Mouse (Mus musculus) limb, embryonic 12.5 days (tissue): ENCODE data around the gene Tceanc. TPM values are rescaled to one million over a fixed set of nuclear protein-coding genes. Genes with fewer than 3 reads are reported as not detected.

Source experiments
- ATAC-seq: fragments of 200-750 bp; cut with Nextera tagmentation; 2 replicates; pipeline ENCODE4 v1.8.0; 2017; ENCODE audit warnings: low read depth, moderate TSS enrichment; ENCODE audit not compliant: insufficient number of reproducible peaks, insufficient read depth, low FRiP score, low TSS enrichment
- H3K27ac ChIP-seq: fragments of 300-500 bp; sonication (generic); 2 replicates; pipeline ENCODE4 v1.5.1; 2016; ENCODE audit warnings: mild to moderate bottlenecking, moderate library complexity
- H3K27me3 ChIP-seq: fragments of 300-500 bp; sonication (generic); 2 replicates; pipeline ENCODE4 v1.6.1; 2016; ENCODE audit warnings: mild to moderate bottlenecking, moderate library complexity
- H3K36me3 ChIP-seq: fragments of 300-500 bp; sonication (generic); 2 replicates; pipeline ENCODE4 v1.6.1; 2016; ENCODE audit warnings: mild to moderate bottlenecking, moderate library complexity
- H3K4me1 ChIP-seq: fragments of 300-500 bp; sonication (generic); replicated peaks from 2 replicates; pipeline ENCODE4 v1.6.1; 2016
- H3K4me2 ChIP-seq: fragments of 300-500 bp; sonication (generic); 2 replicates; pipeline ENCODE4 v1.6.1; 2016; ENCODE audit warnings: mild to moderate bottlenecking, moderate library complexity
- H3K4me3 ChIP-seq: fragments of 300-500 bp; sonication (generic); replicated peaks from 2 replicates; pipeline ENCODE4 v1.5.1; 2016; ENCODE audit warnings: mild to moderate bottlenecking
- H3K9ac ChIP-seq: fragments of 300-500 bp; sonication (generic); replicated peaks from 2 replicates; pipeline ENCODE4 v1.6.1; 2016; ENCODE audit warnings: mild to moderate bottlenecking, moderate library complexity
- H3K9me3 ChIP-seq: fragments of 300-500 bp; sonication (generic); 2 replicates; pipeline ENCODE4 v1.6.1; 2016; ENCODE audit warnings: mild to moderate bottlenecking, moderate library complexity
- WGBS: fragments of 180-500 bp; shearing (Covaris S2); methylation state at CpG from one replicate; pipeline ENCODE4 v1.1.7; 2016; 5-methylcytosine and 5-hydroxymethylcytosine counted together
- polyA plus RNA-seq: library from polyadenylated mRNA; unstranded; fragments of >200 nt; fragmentation: Nextera tagmentation; extraction: Ambion mirVana; gene quantifications from 2 replicates; pipeline ENCODE4 v1.2.1, GENCODE M21; 2016

Gene Tceanc
- polyA plus RNA-seq = 13.9 and 14.0 TPM in 2 replicates

- Histone ChIP-seq H3K36me3 (no peaks in the 10 kb centered on the region), H3K4me3 (no peak within 1 kb of the TSS), H3K4me2 (no peak within 1 kb of the TSS), H3K27ac (no peak within 1 kb of the TSS), H3K4me1 (no peaks in the 10 kb centered on the region; the same call in 1 of the 2 replicates), H3K27me3 (peaks cover 38% of the 10 kb centered on the region), H3K9me3 (no peaks in the 10 kb centered on the region), H3K9ac (no peak within 1 kb of the TSS)
- 66% methylated on average over 16 of the region's 16 CpGs for WGBS
- ATAC-seq = no peak
Observed at GRCm38 (mm10) chrX:166518345-166518744, at the start of gene Tceanc. Gene Tceanc (minus strand): TSS chrX:166518567.

- no peak overlapping the region for H3K27ac ChIP-seq
- ATAC-seq = no peak
- WGBS = 78% methylated on average over 6 of the region's 6 CpGs
- no peak overlapping the region for H3K9ac ChIP-seq
- no peak overlapping the region for H3K4me2 ChIP-seq
- H3K27me3 ChIP-seq = peaks cover 16% of the 10 kb centered on the region
- H3K4me1 ChIP-seq = 0 out of 2 replicates have a peak, but pooled peaks cover 4% of the 10 kb centered on the region
- no peaks in the 10 kb centered on the region for H3K36me3 ChIP-seq
- no peak overlapping the region for H3K4me3 ChIP-seq
- H3K9me3 ChIP-seq = no peaks in the 10 kb centered on the region
Observed at GRCm38 (mm10) chrX:166565983-166566382, 47.6 kb upstream of the Tceanc start.

GRCm38 (mm10) chrX:166565401-166565800, 47.0 kb upstream of the Tceanc start:
- no peak overlapping the region for H3K27ac ChIP-seq
- peaks cover 16% of the 10 kb centered on the region for H3K27me3 ChIP-seq

GRCm38 (mm10) chrX:166564900-166565299, 46.5 kb upstream of the Tceanc start:
- Histone ChIP-seq H3K9ac (no peak overlapping the region), H3K9me3 (no peaks in the 10 kb centered on the region), H3K27ac (no peak overlapping the region), H3K4me2 (no peak overlapping the region), H3K4me1 (0 out of 2 replicates have a peak, but pooled peaks cover 4% of the 10 kb centered on the region), H3K36me3 (no peaks in the 10 kb centered on the region), H3K4me3 (no peak overlapping the region), H3K27me3 (peaks cover 16% of the 10 kb centered on the region)
- no peak for ATAC-seq
- WGBS = 37% methylated on average over 5 of the region's 5 CpGs

More at GRCm38 (mm10) chrX:166565401-166565800, 47.0 kb upstream of the Tceanc start:
- Histone ChIP-seq H3K36me3 (no peaks in the 10 kb centered on the region), H3K4me2 (no peak overlapping the region), H3K4me3 (no peak overlapping the region), H3K9me3 (no peaks in the 10 kb centered on the region), H3K9ac (no peak overlapping the region), H3K4me1 (0 out of 2 replicates have a peak, but pooled peaks cover 4% of the 10 kb centered on the region)
- no peak for ATAC-seq
- 50% methylated on average over 5 of the region's 5 CpGs for WGBS

- H3K36me3 ChIP-seq = no peaks in the 10 kb centered on the region
- no peaks in the 10 kb centered on the region for H3K9me3 ChIP-seq
- peaks cover 6% of the 10 kb centered on the region; the same call in 1 of the 2 replicates for H3K27me3 ChIP-seq
- H3K9ac ChIP-seq = no peak overlapping the region
- H3K4me1 ChIP-seq = no peaks in the 10 kb centered on the region
- H3K4me2 ChIP-seq = no peak overlapping the region
- H3K4me3 ChIP-seq = no peak overlapping the region
- H3K27ac ChIP-seq = no peak overlapping the region
- ATAC-seq = no peak
- WGBS = 78% methylated on average over 3 of the region's 3 CpGs
Observed at GRCm38 (mm10) chrX:166559333-166559732, 41.0 kb upstream of the Tceanc start.

GRCm38 (mm10) chrX:166552355-166552754, 34.0 kb upstream of the Tceanc start:
- Histone ChIP-seq H3K4me1 (no peaks in the 10 kb centered on the region), H3K36me3 (no peaks in the 10 kb centered on the region), H3K4me2 (no peak overlapping the region), H3K9ac (no peak overlapping the region), H3K4me3 (no peak overlapping the region), H3K27ac (no peak overlapping the region), H3K27me3 (peaks cover 15% of the 10 kb centered on the region), H3K9me3 (no peaks in the 10 kb centered on the region)
- 88% methylated on average over 7 of the region's 7 CpGs for WGBS
- ATAC-seq = no peak

GRCm38 (mm10) chrX:166546495-166546894, 28.1 kb upstream of the Tceanc start:
- H3K36me3 ChIP-seq = no peaks in the 10 kb centered on the region
- no peak overlapping the region for H3K4me3 ChIP-seq
- H3K4me2 ChIP-seq = no peak overlapping the region
- WGBS = 81% methylated on average over 2 of the region's 2 CpGs
- ATAC-seq = no peak
- no peak overlapping the region for H3K9ac ChIP-seq
- H3K4me1 ChIP-seq = no peaks in the 10 kb centered on the region
- H3K9me3 ChIP-seq = no peaks in the 10 kb centered on the region
- H3K27ac ChIP-seq = no peak overlapping the region
- H3K27me3 ChIP-seq = peaks cover 14% of the 10 kb centered on the region

GRCm38 (mm10) chrX:166535138-166535537, 16.8 kb upstream of the Tceanc start:
- Histone ChIP-seq H3K4me2 (no peak overlapping the region), H3K36me3 (no peaks in the 10 kb centered on the region), H3K9ac (no peak overlapping the region), H3K27me3 (peaks cover 31% of the 10 kb centered on the region), H3K9me3 (no peaks in the 10 kb centered on the region), H3K4me3 (no peak overlapping the region), H3K27ac (no peak overlapping the region), H3K4me1 (no peaks in the 10 kb centered on the region)
- WGBS = 68% methylated on average over 4 of the region's 4 CpGs
- ATAC-seq = no peak

GRCm38 (mm10) chrX:166533432-166533831, 15.1 kb upstream of the Tceanc start:
- Histone ChIP-seq H3K27ac (no peak overlapping the region), H3K9ac (no peak overlapping the region), H3K9me3 (no peaks in the 10 kb centered on the region), H3K36me3 (no peaks in the 10 kb centered on the region), H3K4me2 (no peak overlapping the region), H3K4me3 (no peak overlapping the region), H3K4me1 (no peaks in the 10 kb centered on the region), H3K27me3 (peaks cover 29% of the 10 kb centered on the region)
- 81% methylated on average over 4 of the region's 4 CpGs for WGBS
- no peak for ATAC-seq

- Histone ChIP-seq H3K9ac (no peak overlapping the region), H3K27ac (no peak overlapping the region), H3K4me3 (no peak overlapping the region), H3K4me2 (no peak overlapping the region), H3K27me3 (peaks cover 29% of the 10 kb centered on the region), H3K4me1 (no peaks in the 10 kb centered on the region), H3K36me3 (no peaks in the 10 kb centered on the region), H3K9me3 (no peaks in the 10 kb centered on the region)
- WGBS = 45% methylated on average over 6 of the region's 6 CpGs
- ATAC-seq = no peak
Observed at GRCm38 (mm10) chrX:166531671-166532070, 13.3 kb upstream of the Tceanc start.

GRCm38 (mm10) chrX:166528126-166528525, 9.8 kb upstream of the Tceanc start:
- Histone ChIP-seq H3K27ac (no peak overlapping the region), H3K4me3 (no peak overlapping the region), H3K27me3 (peaks cover 19% of the 10 kb centered on the region; the same call in 1 of the 2 replicates), H3K4me1 (no peaks in the 10 kb centered on the region), H3K9me3 (no peaks in the 10 kb centered on the region), H3K4me2 (no peak overlapping the region), H3K36me3 (no peaks in the 10 kb centered on the region), H3K9ac (no peak overlapping the region)
- 80% methylated on average over 3 of the region's 3 CpGs for WGBS
- no peak for ATAC-seq

GRCm38 (mm10) chrX:166525637-166526315, 7.4 kb upstream of the Tceanc start:
- WGBS = 91% methylated on average over 2 of the region's 2 CpGs
- Histone ChIP-seq H3K4me2 (no peak overlapping the region), H3K27ac (no peak overlapping the region), H3K4me3 (no peak overlapping the region), H3K36me3 (no peaks in the 10 kb centered on the region), H3K27me3 (peaks cover 11% of the 10 kb centered on the region; the same call in 1 of the 2 replicates), H3K9ac (no peak overlapping the region), H3K9me3 (no peaks in the 10 kb centered on the region), H3K4me1 (no peaks in the 10 kb centered on the region)
- no peak for ATAC-seq
